Mouse (Mus musculus): Measurements from ENCODE around the gene Limk2.

- no peak for TF ChIP-seq CTCF (IDR thresholded peaks at IDR 0.05; ENCODE audit: low read depth, low read length)
- TF ChIP-seq POLR2A (IDR thresholded peaks at IDR 0.05; ENCODE audit: borderline replicate concordance, low read depth, low read length): no peak
These were observed 45.5 kb upstream of the Limk2 start for GRCm38 (mm10) chr11:3454506-3454905.
